Mouse (Mus musculus) urinary bladder, postnatal 36 days (tissue): ENCODE measurements around the gene Rpe.
"Not testable (repeated sequence)": the region's sequence is repeated elsewhere in the genome, so short reads cannot be mapped to it uniquely, and the experiment has no call there.

ENCODE experiments used
- DNase-seq, 2 experiments: peaks; one replicate each; pipeline ENCODE4 v3.0.0; 2022; ENCODE audit warnings: low spot score in 2 of 2, mixed read lengths in 1 of 2

The Rpe gene

GRCm38 (mm10) chr1:66700693-66701575 lies at the start of gene Rpe:
Gene Rpe, plus strand, starts transcription at chr1:66700831.
- DNase-seq, result peak; percentile 87 to 92

DNA sequence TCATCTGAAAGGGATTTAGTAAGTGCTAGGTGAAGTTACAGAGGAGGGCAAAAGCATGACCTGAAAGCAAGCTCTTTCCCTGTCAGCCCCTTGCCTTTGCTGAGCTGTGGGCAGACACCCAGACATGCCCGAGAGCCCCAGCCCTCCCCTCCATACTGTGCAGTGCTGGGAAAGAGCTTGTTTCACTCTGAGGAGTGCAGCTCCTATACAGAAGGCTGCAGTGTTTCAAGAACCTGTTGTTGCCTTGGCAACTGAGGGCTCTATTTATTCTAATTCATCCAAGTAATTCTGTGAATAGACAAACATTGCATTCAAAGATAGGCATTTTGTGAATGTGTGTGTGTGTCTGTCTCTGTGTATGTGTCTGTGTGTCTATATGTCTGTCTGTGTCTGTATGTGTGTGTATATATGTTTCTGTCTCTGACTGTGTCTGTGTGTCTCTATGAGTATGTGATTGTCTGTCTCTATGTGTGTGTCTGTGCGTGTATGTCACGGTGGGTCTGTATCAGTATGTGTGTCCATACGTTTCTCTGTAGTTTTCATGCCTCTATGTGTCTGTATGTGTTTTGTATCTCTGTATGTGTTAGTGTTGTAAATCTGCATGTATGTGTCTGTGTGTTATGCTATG lies 45.4 kb upstream of the Rpe start:
- DNase-seq, result no peak

DNA sequence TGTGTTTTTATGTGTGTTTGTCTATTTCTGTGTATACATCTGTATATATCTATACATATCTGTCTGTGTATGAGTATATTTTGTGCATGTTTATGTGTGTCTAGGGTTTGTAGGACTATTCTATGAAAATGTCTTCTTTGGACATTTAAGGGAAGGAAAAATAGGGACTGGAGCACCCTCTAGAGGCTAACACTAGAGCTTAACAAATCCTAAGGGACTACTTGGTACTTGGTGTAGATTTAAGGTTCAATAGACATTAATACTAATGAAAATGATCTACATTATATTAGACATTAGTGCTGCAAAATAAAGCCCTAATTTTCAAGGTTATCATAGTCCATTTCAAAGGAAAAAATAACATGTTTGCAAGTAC lies 44.9 kb upstream of the Rpe start:
- no peak for DNase-seq

GRCm38 (mm10) chr1:66671475-66671874 lies 29.2 kb upstream of the Rpe start:
- no peak for DNase-seq

- no peak for DNase-seq
These were observed 27.8 kb upstream of the Rpe start for GRCm38 (mm10) chr1:66672812-66673211.

DNA sequence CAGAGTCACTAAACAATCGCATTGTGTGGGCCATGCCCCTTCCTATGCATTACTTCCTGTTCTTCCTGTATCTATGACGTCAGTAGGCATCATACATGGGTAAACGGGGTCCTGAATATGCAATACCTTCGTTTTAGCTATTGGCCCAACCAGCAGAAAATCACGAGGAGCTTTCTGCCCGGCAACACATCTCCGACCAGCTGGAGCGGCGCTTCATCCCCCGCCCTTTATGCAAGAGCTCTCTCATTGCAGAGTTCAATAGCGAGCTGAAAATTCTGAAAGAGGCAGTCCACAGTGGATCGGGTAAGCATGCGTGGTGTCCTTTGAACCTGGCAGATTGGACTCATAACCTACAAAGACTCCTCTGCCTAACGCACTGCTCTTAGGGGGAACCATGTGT lies 22.7 kb upstream of the Rpe start:
- DNase-seq, result no peak

DNA sequence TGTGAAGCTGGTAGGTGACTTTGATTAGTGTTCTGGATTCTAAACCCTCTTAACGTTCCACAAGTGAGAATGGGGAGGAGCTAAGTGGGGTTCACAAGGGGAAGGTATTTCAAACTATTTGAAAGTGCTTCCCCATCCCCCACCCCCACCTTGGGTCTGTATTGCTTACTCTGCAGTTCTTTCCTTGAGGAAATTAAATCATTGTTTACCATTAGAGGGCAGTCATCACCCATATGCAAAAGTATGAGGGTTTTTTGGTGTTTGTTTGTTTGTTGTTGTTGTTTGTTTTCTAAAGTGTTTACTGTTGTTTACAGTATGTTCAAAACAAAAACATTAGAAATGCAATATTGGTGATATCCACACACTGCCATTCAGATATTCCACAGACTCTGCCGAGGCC lies 22.0 kb upstream of the Rpe start:
- no peak for DNase-seq

DNA sequence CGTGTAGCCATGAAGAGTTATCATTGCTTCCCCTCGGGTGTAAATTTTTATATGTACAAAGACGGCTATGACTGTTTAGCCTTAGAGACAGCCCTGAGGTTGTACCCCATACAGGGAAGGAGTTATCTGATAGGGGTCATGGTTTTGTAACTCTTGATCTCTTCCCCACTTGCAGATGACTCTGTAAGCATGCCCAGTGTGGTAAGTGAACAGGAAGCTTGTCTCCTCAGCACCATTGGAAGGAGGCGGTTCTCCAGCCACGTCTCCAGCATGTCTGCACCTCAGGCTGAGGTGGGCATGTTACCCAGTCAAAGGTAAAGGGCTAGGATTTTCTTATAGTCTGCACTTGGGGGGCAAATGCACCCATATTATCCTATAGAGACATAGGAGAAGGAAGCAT lies 17.7 kb upstream of the Rpe start:
- DNase-seq, result no peak

- DNase-seq, result no peak
These were observed 8.9 kb upstream of the Rpe start for GRCm38 (mm10) chr1:66691772-66692171.

DNA sequence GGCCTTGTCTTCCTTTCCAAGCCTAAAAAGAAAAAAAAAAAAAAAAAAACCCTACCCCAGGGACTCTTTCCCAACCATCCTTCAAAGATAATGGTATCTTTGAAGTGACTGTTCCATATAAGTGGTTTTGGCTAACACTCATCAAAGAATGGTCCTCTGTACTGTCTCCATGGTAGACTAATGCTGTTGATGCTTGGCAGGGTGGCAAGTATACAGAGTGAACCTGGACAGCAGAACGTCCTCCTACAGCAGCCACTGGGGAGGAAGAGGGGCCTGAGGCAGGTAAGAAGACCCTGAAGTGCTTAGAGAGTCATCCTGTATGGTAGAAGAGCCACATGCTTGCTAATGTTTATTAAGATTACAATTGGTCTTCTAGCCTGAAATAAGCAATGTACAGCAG lies 8.3 kb upstream of the Rpe start:
- no peak for DNase-seq

GRCm38 (mm10) chr1:66692780-66693392 lies 7.7 kb upstream of the Rpe start:
- no peak for DNase-seq

- DNase-seq, result no peak
These were observed 6.4 kb upstream of the Rpe start for GRCm38 (mm10) chr1:66694266-66694665.

GRCm38 (mm10) chr1:66695296-66695695 lies 5.3 kb upstream of the Rpe start:
- DNase-seq, result no peak

GRCm38 (mm10) chr1:66699630-66700029 lies 1.0 kb upstream of the Rpe start:
- DNase-seq, result not testable (repeated sequence)

GRCm38 (mm10) chr1:66700149-66700692 lies 410 bp upstream of the Rpe start:
- no peak for DNase-seq

DNA sequence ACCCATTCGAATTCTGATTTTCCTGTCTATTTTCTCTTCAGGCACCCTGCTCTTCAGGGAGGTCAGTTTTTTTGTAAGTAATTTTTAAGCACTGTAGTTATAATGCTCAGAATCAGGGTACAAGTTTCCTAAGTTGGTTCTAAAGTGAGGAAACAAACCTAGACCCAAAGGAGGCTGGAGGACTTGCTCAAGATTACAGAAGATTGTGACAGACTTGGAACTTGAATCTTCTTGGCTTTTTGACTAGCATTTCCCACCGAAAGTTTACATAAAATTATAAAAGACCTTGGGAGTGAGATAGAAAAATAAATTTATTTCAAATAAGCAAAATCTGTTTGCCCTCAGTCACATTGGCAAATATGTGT lies 927 bp downstream of the Rpe start:
- DNase-seq, result no peak

DNA sequence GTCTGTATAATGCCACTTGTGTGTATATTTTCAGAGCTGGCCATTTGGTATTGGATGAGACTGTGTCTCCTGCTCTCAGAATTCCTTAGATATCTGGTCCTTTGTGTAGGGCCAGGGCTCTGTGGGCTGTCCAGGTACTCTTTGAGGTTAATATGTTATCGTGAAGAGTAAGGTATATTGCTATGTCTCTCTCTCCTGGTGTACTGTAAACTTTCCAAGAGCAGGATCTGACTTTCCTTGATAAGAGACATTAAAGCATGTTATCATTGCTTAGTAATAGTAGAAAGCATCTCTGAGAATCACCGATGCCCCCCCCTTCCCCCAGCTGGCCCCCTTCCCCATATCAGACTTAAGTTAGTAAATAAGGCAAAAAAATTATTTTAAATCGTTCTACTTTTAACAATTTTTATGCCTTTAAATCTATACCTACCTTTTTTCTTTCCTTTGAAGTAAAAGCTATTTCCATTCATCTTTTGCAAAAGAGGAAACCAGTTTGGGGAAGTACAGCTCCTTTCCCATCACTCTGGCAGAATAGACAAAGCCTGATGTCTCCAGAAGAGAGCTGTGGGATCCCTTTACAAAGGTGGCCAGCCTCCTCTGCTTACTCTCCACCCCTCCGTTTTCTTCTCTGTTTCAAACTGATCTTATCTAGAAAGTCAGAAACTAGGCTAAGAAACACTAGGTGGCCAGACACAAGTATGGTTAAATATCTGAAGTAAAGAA lies 2.2 kb downstream of the Rpe start:
- DNase-seq, result no peak

- no peak for DNase-seq
These were observed 3.9 kb downstream of the Rpe start for GRCm38 (mm10) chr1:66704523-66704922.

GRCm38 (mm10) chr1:66712859-66713258 lies 12.2 kb downstream of the Rpe start:
- no peak for DNase-seq

DNA sequence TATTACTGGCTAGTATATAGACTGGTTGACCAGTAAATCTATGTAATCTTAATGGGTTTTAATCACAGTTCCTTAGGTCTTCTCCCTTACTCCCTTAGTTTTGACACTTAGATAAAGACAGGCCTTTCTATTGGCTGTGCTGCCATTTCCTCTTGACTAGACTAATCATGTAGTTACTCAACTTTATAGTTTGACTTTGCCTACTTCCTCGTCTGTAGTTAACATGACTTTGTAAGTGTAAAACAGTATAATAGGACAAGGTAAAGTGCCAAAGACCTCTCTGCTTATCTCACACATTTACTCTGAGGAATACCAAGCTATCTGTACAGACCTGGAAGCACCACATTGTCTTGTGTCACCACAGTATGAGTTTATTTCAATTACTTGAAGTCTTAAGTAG lies 29.9 kb downstream of the Rpe start:
- DNase-seq, result no peak

GRCm38 (mm10) chr1:66768764-66769163 lies 68.1 kb downstream of the Rpe start:
- no peak for DNase-seq
